Mouse (Mus musculus): ENCODE data around the gene Thsd7b.

- TF ChIP-seq GATA1 (IDR thresholded peaks at IDR 0.05; ENCODE audit: borderline replicate concordance, low read length) (no peak), CTCF (IDR thresholded peaks at IDR 0.05; ENCODE audit: low read depth, low read length) (no peak), TAL1 (conservative IDR thresholded peaks at IDR 0.05; ENCODE audit: low read depth, low read length) (no peak), POLR2AphosphoS5 (IDR thresholded peaks at IDR 0.05; ENCODE audit: insufficient replicate concordance, low read depth, low read length) (no peak)
These were observed 371.3 kb downstream of the Thsd7b start for GRCm38 (mm10) chr1:129644252-129644861.
